Mouse (Mus musculus): ENCODE measurements around the gene Cmtm2a. TPM values are rescaled to one million over a fixed set of nuclear protein-coding genes. Genes with fewer than 3 reads are reported as not detected.

Cmtm2a gene
- total and polyA plus RNA-seq, 2 experiments, result not detected

DNA sequence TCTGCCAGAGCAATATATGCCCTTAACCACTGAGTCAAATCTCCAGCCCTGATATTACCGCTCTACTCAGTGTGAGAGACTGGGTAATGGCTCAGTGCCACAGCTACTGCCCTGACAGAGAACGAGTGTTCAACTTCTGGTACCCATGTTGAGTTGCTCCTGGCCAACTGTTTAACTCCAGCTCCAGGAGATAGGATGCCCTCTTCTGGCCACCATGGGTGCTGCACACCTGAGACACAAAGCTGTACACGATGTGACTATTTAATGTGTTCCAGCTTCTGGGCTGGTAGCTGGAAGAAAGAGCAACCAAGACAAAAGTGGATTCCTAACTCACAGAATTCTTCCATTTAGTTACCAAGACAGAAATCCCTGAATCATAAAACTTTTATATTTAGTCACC, 40.0 kb downstream of the Cmtm2a start:
- Histone ChIP-seq H3K4me3 (ENCODE audit: insufficient read depth, low read depth, low read length) (no peak overlapping the region), H3K79me2 (ENCODE audit: control insufficient read depth, insufficient read depth, low read length) (no peaks in the 10 kb centered on the region), H3K36me3 (ENCODE audit: control insufficient read depth, insufficient read depth, low read length) (no peaks in the 10 kb centered on the region), H3K9ac (ENCODE audit: low read depth, low read length) (no peak overlapping the region), H3K4me1 (ENCODE audit: control insufficient read depth, insufficient read depth, low read length) (peaks cover 2% of the 10 kb centered on the region; the same call in 1 of the 2 replicates), H3K27me3 (ENCODE audit: control insufficient read depth, insufficient read depth, low read length) (no peaks in the 10 kb centered on the region), H3K27ac (replicated peaks; ENCODE audit: insufficient read depth, low read depth, low read length) (no peak overlapping the region)
- WGBS, result 80% methylated on average over 3 of the region's 3 CpGs
- TF ChIP-seq POLR2A (IDR thresholded peaks at IDR 0.05; ENCODE audit: extremely low read depth, insufficient read depth, low read length), result no peak
- peak; percentile 46; the same call in 1 of the 2 replicates for TF ChIP-seq CTCF (IDR thresholded peaks at IDR 0.05; ENCODE audit: low read depth, low read length)
- DNase-seq (ENCODE audit: extremely low read depth, low read depth, low spot score), result peak; percentile 16

DNA sequence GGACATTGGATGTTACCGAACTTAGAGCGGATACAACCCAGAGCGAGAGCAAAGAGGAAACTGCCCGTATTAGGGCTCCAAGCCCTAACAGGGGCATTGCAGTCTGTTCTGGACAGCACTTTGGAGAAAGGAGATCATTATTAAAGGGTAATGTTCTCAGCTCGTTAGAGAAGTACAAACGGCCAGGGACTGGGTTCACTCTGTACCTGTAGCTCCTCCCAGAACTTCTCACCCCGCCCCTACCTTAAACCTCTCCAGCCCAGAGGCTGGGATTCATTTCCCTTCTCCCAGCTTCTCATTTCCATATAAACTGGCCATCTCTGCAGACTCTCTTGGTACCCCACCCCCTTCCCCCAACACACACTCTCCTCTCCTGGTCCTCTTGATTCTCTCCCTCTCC, 41.5 kb downstream of the Cmtm2a start:
- Histone ChIP-seq H3K27ac (replicated peaks; ENCODE audit: insufficient read depth, low read depth, low read length) (no peak overlapping the region), H3K9ac (ENCODE audit: low read depth, low read length) (no peak overlapping the region), H3K27me3 (ENCODE audit: control insufficient read depth, insufficient read depth, low read length) (no peaks in the 10 kb centered on the region), H3K79me2 (ENCODE audit: control insufficient read depth, insufficient read depth, low read length) (no peaks in the 10 kb centered on the region), H3K4me3 (ENCODE audit: insufficient read depth, low read depth, low read length) (no peak overlapping the region; the same call in 1 of the 2 replicates), H3K4me1 (ENCODE audit: control insufficient read depth, insufficient read depth, low read length) (peaks cover 2% of the 10 kb centered on the region; the same call in 1 of the 2 replicates), H3K36me3 (ENCODE audit: control insufficient read depth, insufficient read depth, low read length) (no peaks in the 10 kb centered on the region)
- peak; percentile 17 for DNase-seq (ENCODE audit: extremely low read depth, low read depth, low spot score)
- TF ChIP-seq CTCF (IDR thresholded peaks at IDR 0.05; ENCODE audit: low read depth, low read length), result no peak
- TF ChIP-seq POLR2A (IDR thresholded peaks at IDR 0.05; ENCODE audit: extremely low read depth, insufficient read depth, low read length), result no peak
- WGBS, result under 1% methylated on average over 7 of the region's 7 CpGs

DNA sequence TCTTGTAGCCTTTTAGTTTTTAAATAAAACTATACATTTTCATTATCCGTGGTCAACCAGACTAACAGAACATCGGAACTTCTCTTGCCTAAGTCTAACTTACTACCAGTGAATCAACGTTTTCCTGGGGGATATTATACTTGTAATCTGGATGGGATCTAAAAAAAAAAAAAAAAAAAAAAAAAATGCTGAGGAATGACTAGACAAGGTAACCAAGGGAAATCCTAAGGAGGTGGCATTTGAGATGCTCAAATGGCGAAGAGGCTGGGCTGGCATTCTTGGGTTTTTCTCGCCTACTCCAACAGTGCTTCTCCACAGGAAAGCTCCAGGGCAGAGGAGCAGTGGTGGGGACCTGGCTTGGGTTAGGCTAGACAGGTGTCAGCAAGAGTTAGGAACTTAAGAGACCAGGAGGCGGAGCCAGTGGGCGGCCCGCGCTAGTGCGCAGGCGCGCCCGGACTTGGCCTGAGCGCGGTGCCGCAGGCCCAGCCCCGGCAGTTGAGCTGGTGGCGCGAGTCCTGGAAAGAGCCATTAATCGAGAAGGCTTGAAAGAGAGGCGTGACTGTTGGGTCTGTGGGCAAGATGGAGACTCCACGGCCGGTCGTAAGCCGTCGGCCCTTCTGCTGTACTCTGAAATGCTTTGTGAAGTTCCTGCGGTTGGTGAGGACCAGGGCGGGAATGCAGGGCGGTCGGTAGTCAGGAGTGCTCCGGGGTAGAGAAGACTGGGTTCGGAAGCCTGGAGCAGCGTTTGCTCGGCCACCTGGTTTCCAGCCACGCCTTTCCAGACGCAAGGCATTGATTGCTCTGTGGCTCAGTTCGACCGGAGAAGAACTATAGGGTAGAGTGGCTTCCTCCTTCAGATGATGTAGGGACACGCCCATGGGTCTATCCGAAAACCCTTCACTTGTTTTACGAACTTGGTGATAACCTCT, 42.3 kb downstream of the Cmtm2a start, which contains the start of gene Cklf:
Gene Cklf (plus strand): TSS at position 423 of the 929 bp plus-strand sequence.
- H3K27me3 ChIP-seq (ENCODE audit: control insufficient read depth, insufficient read depth, low read length), result no peaks in the 10 kb centered on the region
- peak within 1 kb of the TSS; percentile 52 for H3K9ac ChIP-seq (ENCODE audit: low read depth, low read length)
- DNase-seq (ENCODE audit: extremely low read depth, low read depth, low spot score), result peak; percentile 80
- WGBS, result 4% methylated on average over 41 of the region's 41 CpGs
- H3K36me3 ChIP-seq (ENCODE audit: control insufficient read depth, insufficient read depth, low read length), result no peaks in the 10 kb centered on the region
- H3K4me1 ChIP-seq (ENCODE audit: control insufficient read depth, insufficient read depth, low read length), result peaks cover 2% of the 10 kb centered on the region; the same call in 1 of the 2 replicates
- TF ChIP-seq POLR2A (IDR thresholded peaks at IDR 0.05; ENCODE audit: extremely low read depth, insufficient read depth, low read length), result peak; percentile 34; the same call in 1 of the 2 replicates
- peak; percentile 19; the same call in 1 of the 2 replicates for TF ChIP-seq CTCF (IDR thresholded peaks at IDR 0.05; ENCODE audit: low read depth, low read length)
- H3K4me3 ChIP-seq (ENCODE audit: insufficient read depth, low read depth, low read length), result peak within 1 kb of the TSS; percentile 77
- no peaks in the 10 kb centered on the region for H3K79me2 ChIP-seq (ENCODE audit: control insufficient read depth, insufficient read depth, low read length)
- 0 out of 2 replicates have a peak within 1 kb of the TSS, but pooled peaks have one; percentile 4 for H3K27ac ChIP-seq (replicated peaks; ENCODE audit: insufficient read depth, low read depth, low read length)

DNA sequence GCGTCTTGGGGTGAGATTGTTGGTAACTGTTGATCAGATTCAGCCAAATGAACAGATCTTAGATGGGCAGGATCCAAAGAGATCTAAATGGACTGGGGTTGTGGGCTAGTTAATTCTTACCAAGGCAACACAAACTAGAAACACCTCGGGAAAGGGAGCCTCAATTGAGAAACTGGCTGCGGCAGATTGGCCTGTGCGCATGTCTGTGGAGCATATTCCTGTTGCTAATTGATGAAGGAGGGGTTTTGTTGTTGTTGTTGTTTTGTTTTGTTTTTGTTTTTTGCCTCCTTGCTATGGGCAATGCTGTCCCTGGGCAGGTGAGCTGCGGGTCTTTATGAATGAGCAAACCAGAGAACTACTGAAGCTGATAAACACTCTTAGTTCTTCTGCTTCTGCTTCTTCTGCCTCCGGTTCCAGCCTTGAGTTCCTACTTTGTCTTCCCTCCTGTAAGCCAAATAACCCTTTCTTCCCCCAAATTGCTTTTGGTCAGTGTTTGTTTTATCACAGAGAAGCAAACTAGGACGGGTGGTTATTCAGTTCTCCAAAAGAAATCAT, 43.5 kb downstream of the Cmtm2a start:
- no peak overlapping the region for H3K27ac ChIP-seq (replicated peaks; ENCODE audit: insufficient read depth, low read depth, low read length)
- H3K4me3 ChIP-seq (ENCODE audit: insufficient read depth, low read depth, low read length), result no peak overlapping the region
- no peaks in the 10 kb centered on the region for H3K79me2 ChIP-seq (ENCODE audit: control insufficient read depth, insufficient read depth, low read length)
- no peaks in the 10 kb centered on the region for H3K27me3 ChIP-seq (ENCODE audit: control insufficient read depth, insufficient read depth, low read length)
- TF ChIP-seq POLR2A (IDR thresholded peaks at IDR 0.05; ENCODE audit: extremely low read depth, insufficient read depth, low read length), result no peak
- no peak for TF ChIP-seq CTCF (IDR thresholded peaks at IDR 0.05; ENCODE audit: low read depth, low read length)
- no peak overlapping the region for H3K9ac ChIP-seq (ENCODE audit: low read depth, low read length)
- H3K4me1 ChIP-seq (ENCODE audit: control insufficient read depth, insufficient read depth, low read length), result peaks cover 2% of the 10 kb centered on the region; the same call in 1 of the 2 replicates
- H3K36me3 ChIP-seq (ENCODE audit: control insufficient read depth, insufficient read depth, low read length), result no peaks in the 10 kb centered on the region
- 84% methylated on average over 7 of the region's 7 CpGs for WGBS
- no peak for DNase-seq (ENCODE audit: extremely low read depth, low read depth, low spot score)

DNA sequence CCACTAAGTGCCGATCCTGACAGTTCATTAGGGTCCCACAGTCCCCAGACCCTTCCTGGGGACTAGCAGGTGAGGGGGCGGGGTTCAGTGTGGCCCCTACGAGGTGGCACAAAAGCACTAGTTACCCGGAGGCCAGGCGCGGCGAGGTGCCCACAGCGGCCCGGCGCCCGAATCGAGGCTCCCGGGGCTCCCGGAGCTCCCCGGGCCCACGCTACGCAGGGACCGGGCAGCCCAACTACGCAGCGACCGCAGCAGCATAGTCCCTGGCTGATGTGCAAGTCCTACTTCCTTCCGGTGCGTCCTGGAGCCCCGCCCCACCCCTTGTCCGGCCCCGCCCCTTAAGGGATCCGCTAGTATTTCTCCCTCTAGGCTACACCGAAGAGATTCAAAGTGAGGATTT, 44.7 kb downstream of the Cmtm2a start, which contains the start of gene Tk2:
Gene Tk2 (minus strand): TSS at position 283 of the 400 bp plus-strand sequence.
- Histone ChIP-seq H3K79me2 (ENCODE audit: control insufficient read depth, insufficient read depth, low read length) (no peaks in the 10 kb centered on the region), H3K9ac (ENCODE audit: low read depth, low read length) (peak within 1 kb of the TSS; percentile 97), H3K36me3 (ENCODE audit: control insufficient read depth, insufficient read depth, low read length) (no peaks in the 10 kb centered on the region), H3K4me3 (ENCODE audit: insufficient read depth, low read depth, low read length) (peak within 1 kb of the TSS; percentile 98), H3K27ac (replicated peaks; ENCODE audit: insufficient read depth, low read depth, low read length) (peak within 1 kb of the TSS; percentile 87), H3K27me3 (ENCODE audit: control insufficient read depth, insufficient read depth, low read length) (no peaks in the 10 kb centered on the region), H3K4me1 (ENCODE audit: control insufficient read depth, insufficient read depth, low read length) (peaks cover 2% of the 10 kb centered on the region; the same call in 1 of the 2 replicates)
- TF ChIP-seq POLR2A (IDR thresholded peaks at IDR 0.05; ENCODE audit: extremely low read depth, insufficient read depth, low read length) (peak; percentile 88), CTCF (IDR thresholded peaks at IDR 0.05; ENCODE audit: low read depth, low read length) (no peak)
- under 1% methylated on average over 28 of the region's 28 CpGs for WGBS
- peak; percentile 67 for DNase-seq (ENCODE audit: extremely low read depth, low read depth, low spot score)

Measured in liver, adult 2 months (tissue).